Mouse (Mus musculus) G1E (cell line): ENCODE results near the gene Mical3. TPM values are rescaled to one million over a fixed set of nuclear protein-coding genes. Genes with fewer than 3 reads are reported as not detected.

Experiments used
- ATAC-seq: 2 replicates; pipeline ENCODE4 v1.8.0; 2016; ENCODE audit warnings: mild to moderate bottlenecking; ENCODE audit not compliant: insufficient number of reproducible peaks, poor library complexity, low FRiP score, severe bottlenecking; ENCODE audit errors: extremely low read depth
- DNase-seq: peaks from one replicate; pipeline ENCODE4 v3.0.0; 2012; ENCODE audit warnings: low spot score
- H3K27me3 ChIP-seq: 2 replicates; pipeline ENCODE4 v1.6.1; 2012; ENCODE audit warnings: mild to moderate bottlenecking, low read length, inconsistent platforms; ENCODE audit not compliant: insufficient read depth
- H3K36me3 ChIP-seq: replicated peaks from 2 replicates; pipeline ENCODE3; 2012; ENCODE audit warnings: mild to moderate bottlenecking, inconsistent platforms
- H3K4me1 ChIP-seq: 2 replicates; pipeline ENCODE4 v1.6.1; 2012; ENCODE audit warnings: low read depth, low read length, inconsistent platforms, mixed read lengths; ENCODE audit not compliant: insufficient read depth
- H3K4me3 ChIP-seq: 2 replicates; pipeline ENCODE4 v1.5.1; 2012; ENCODE audit warnings: low read depth, mild to moderate bottlenecking, inconsistent platforms, low read length, moderate library complexity, mixed read lengths
- H3K9me3 ChIP-seq: replicated peaks from 2 replicates; pipeline ENCODE4 v1.6.1; 2012; ENCODE audit warnings: inconsistent platforms
- CTCF ChIP-seq: IDR thresholded peaks from 2 replicates; pipeline ENCODE4 v1.5.1; 2012; ENCODE audit warnings: low read depth, low read length, inconsistent platforms, mixed read lengths
- GATA1 ChIP-seq: IDR thresholded peaks from 2 replicates; pipeline ENCODE4 v1.6.1; 2012; ENCODE audit warnings: borderline replicate concordance, low read length, inconsistent platforms, mixed read lengths
- GATA2 ChIP-seq: IDR thresholded peaks from 2 replicates; pipeline ENCODE4 v1.6.1; 2012; ENCODE audit warnings: low read depth, low read length, inconsistent platforms, borderline replicate concordance
- POLR2AphosphoS5 ChIP-seq: IDR thresholded peaks from 2 replicates; pipeline ENCODE4 v1.6.1; 2012; ENCODE audit warnings: low read depth, low read length, inconsistent platforms; ENCODE audit not compliant: insufficient replicate concordance
- TAL1 ChIP-seq: conservative IDR thresholded peaks from 2 replicates; pipeline ENCODE4 v1.6.1; 2012; ENCODE audit warnings: low read depth, low read length, inconsistent platforms, mixed read lengths
- polyA plus RNA-seq: library from polyadenylated mRNA; stranded (reverse); fragments of >175 nt; gene quantifications from 2 replicates; pipeline ENCODE4 v1.2.3, GENCODE M21; 2012
- total RNA-seq, 2 experiments: library from RNA; stranded (forward) in 1 of 2; stranded (reverse) in 1 of 2; fragments of 200-1000 nt in 1 of 2; fragments of >200 nt in 1 of 2; fragmentation: Nextera tagmentation in 1 of 2; gene quantifications; 2 replicates each; pipeline ENCODE4 v1.2.3; 2014 to 2017

Mical3 gene
- total and polyA plus RNA-seq, 3 experiments = 20.9 to 109 (median 38.1) TPM

DNA sequence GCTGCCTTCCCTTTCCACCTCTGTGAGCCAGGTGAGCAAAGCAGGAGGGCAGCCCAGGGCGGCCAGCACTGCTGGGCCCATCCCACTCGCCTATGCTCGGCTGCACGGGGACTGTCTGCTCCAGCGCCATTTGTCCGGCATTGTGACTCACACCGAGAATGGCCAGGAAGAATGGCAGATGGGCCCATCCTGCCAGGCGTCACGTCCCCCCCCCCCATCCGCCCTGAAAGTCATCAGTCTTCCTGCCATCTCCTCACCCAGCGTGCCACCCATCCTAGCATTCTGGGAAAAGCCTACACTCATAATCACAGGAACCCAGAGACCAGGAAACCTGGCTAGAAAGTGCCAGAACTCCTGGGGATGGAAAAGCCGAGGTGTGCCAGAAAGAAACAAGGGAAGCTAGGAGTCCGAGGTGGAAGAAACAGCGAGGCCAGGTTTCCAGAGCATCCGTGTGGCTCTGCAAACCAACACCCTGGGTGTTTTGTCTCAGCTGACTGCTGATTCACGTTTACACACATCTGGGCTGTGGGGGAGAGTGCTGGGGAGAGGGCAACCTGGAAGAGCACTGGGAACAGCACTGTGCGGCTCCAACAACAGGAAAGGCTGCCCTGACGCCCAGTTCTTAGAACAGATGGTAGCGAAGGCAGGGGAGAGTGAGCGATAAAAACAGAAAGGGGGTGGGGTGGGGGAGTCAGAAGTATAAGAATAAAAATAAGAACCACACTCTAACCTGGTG is 85.3 kb downstream of the Mical3 start:
- Histone ChIP-seq H3K27me3 (no peaks in the 10 kb centered on the region), H3K4me1 (peaks cover 15% of the 10 kb centered on the region), H3K9me3 (no peaks in the 10 kb centered on the region), H3K4me3 (no peak overlapping the region), H3K36me3 (peaks cover 77% of the 10 kb centered on the region)
- no peak for TF ChIP-seq GATA2
- DNase-seq (no peak), ATAC-seq (no peak)

DNA sequence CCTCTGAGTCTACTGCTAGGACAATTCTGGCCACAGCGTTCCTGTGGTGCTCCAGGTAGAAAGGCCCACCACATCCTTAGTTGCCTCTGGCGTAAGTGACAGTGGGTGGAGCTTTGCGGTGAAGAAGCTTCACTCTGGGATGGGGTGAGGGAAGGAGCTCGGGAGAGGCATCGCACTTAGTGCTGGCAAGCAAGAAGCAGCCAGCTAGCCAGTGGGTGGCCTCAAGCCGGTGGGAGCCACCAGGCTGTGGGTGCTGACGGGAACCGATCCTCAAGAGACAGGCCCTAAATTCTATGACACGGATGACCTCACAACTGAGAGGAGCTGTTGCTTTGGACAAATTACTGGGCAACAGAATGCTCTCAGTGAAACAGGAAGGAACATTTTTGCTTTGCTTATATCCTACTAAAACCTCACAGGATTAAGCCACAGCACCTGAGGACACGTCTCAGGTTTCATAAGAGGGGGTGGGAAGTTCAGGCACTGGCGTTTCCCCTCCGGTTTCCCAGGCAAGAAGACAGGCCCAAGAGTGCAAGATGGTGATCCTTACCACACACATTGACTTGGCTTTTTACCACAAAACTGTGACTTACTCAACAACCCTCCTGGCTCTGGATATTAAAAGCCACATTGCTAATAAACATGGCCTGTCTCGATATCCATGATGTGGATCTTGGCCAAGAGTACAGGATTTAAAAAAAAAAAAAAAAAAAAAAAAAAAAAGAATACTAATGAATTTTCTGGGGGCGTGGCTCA is 87.2 kb downstream of the Mical3 start:
- peaks cover 85% of the 10 kb centered on the region for H3K36me3 ChIP-seq
- no peak for ATAC-seq

DNA sequence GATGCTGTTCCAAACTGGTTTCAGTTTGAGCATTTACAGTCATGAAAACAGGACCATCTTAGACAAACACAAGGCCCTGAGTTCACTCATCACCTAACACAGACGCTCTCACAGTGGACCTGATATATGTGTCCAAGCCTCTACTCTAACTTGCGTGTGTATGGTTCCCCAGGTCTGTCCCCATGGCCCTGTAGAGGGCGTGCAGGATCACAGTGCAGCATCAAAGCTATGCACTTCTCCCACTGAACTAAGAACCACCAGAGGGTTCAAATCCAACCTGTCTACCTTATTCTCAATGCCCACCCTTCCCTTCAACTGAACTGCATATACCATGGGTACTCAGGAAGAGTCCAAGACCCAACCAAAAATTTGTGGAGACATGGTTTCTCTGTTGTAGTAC is 91.1 kb downstream of the Mical3 start:
- ATAC-seq = no peak
- Histone ChIP-seq H3K4me1 (peaks cover 2% of the 10 kb centered on the region; the same call in 1 of the 2 replicates), H3K27me3 (no peaks in the 10 kb centered on the region), H3K4me3 (no peak overlapping the region), H3K36me3 (peaks cover 94% of the 10 kb centered on the region), H3K9me3 (no peaks in the 10 kb centered on the region)
- no peak for DNase-seq
- TF ChIP-seq TAL1 = no peak
- TF ChIP-seq GATA1 = no peak
- TF ChIP-seq POLR2AphosphoS5 = no peak
- no peak for TF ChIP-seq CTCF
- TF ChIP-seq GATA2 = no peak

More for the DNA sequence above, 87.2 kb downstream of the Mical3 start:
- Histone ChIP-seq H3K27me3 (no peaks in the 10 kb centered on the region), H3K4me3 (no peak overlapping the region), H3K4me1 (peaks cover 13% of the 10 kb centered on the region), H3K9me3 (no peaks in the 10 kb centered on the region)
- TF ChIP-seq CTCF = no peak
- TF ChIP-seq POLR2AphosphoS5 = no peak
- TF ChIP-seq TAL1 = no peak
- no peak for DNase-seq

DNA sequence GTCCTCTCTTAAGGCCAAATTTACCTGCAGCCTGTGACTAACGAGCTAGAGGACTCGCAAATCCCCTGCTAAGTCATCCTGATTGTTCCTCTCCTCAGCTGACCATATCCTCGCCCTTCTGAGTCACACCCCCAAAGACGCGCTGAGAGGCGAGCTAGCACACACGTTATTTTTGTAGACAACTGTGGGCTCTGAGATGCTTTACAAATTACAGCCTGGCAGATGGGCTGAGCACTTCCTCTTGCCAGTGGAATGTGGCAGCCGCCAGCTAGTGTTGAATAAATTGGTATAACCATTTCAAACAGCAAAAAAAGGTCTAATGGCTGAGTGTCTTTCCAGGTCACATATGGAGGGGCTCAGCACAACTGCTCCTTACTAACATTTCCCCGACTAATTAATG is 91.5 kb downstream of the Mical3 start:
- no peaks in the 10 kb centered on the region for H3K27me3 ChIP-seq
- no peaks in the 10 kb centered on the region for H3K9me3 ChIP-seq
- H3K36me3 ChIP-seq = peaks cover 96% of the 10 kb centered on the region
- H3K4me1 ChIP-seq = peaks cover under 1% of the 10 kb centered on the region; the same call in 1 of the 2 replicates
- ATAC-seq = no peak
- TF ChIP-seq CTCF (no peak), TAL1 (no peak), GATA1 (no peak), GATA2 (no peak), POLR2AphosphoS5 (no peak)
- DNase-seq = no peak
- H3K4me3 ChIP-seq = no peak overlapping the region

DNA sequence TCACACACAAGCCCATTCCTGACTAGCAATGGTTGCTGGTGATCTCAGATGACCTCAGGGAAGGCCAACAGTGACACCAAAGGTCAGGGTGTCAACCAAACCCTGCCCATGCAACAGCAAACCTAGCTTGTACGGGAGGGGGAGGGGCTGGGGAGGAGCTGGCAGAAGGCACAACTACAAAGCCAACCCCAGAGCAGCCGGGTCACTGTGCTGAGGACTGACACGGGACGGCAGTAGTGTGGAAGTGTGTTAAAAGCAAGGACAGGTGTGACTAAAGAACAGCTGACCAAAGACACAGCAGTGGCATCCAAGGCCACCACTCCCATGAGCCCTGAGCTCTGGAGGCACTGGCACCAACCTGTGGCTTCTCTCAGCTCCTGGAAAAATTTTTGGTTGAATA is 93.7 kb downstream of the Mical3 start:
- 0 out of 2 replicates have a peak, but pooled peaks cover 2% of the 10 kb centered on the region for H3K9me3 ChIP-seq
- no peaks in the 10 kb centered on the region for H3K27me3 ChIP-seq
- ATAC-seq = no peak
- H3K4me3 ChIP-seq = no peak overlapping the region
- TF ChIP-seq POLR2AphosphoS5 = no peak
- TF ChIP-seq TAL1 = no peak
- TF ChIP-seq CTCF = no peak
- no peak for TF ChIP-seq GATA2
- no peak for TF ChIP-seq GATA1
- H3K4me1 ChIP-seq = no peaks in the 10 kb centered on the region
- DNase-seq = no peak
- peaks cover 100% of the 10 kb centered on the region for H3K36me3 ChIP-seq

DNA sequence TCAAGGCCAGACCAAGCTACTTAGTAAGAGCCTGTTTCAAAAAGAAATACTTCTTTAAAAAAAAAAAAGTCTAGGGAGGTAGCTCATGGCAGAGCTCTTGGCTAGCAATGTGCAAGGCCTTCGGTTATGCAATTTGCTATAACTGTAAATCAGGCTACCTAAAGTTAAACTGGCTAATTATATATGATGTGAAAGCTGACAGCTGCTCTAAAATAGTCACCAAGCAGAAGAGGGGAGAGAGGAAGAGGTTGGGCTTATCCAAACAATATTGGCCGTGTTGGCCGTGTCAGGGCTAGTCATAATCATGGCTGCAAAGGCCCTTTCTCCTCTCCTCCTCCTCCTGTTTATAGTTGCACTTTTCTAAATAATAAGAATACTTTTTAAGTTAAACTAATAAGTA is 94.9 kb downstream of the Mical3 start:
- Histone ChIP-seq H3K4me3 (no peak overlapping the region), H3K4me1 (no peaks in the 10 kb centered on the region), H3K9me3 (0 out of 2 replicates have a peak, but pooled peaks cover 2% of the 10 kb centered on the region), H3K27me3 (no peaks in the 10 kb centered on the region), H3K36me3 (peaks cover 100% of the 10 kb centered on the region)
- TF ChIP-seq GATA2 = no peak
- TF ChIP-seq CTCF = no peak
- ATAC-seq = no peak
- DNase-seq = no peak
